Mouse (Mus musculus): ENCODE data around the gene Slc35d1.

DNA sequence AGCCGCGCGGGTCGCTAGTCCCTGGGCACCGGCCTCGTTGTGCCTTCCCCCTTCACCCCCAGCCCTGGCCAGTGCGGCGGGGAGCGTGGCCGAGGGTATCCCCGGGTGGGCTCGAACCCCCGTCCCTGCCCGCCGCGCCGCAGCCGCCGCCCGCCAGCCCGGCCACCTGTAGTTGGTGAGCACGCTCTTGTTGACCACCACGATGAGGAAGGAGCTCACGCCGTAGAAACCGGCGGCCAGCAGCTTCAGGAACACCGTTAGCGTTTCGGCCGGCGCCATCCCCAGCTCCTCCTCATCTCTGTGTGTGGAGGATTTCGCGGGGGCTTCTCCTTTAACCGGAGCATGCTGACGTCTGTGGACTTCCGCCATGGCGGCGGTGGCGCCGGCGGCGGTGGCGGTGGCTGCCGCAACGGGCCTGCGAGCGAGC is 453 bp downstream of the Slc35d1 start:
- TF ChIP-seq GATA1 (IDR thresholded peaks at IDR 0.05; ENCODE audit: low read length) (no peak), TAL1 (IDR thresholded peaks at IDR 0.05; ENCODE audit: low read length) (no peak)

Measured in erythroblast, embryonic 14.5 days (primary cell).